Mouse (Mus musculus): Measurements from ENCODE around the gene Fam198a.

GRCm38 (mm10) chr9:121907356-121908070 lies 43.3 kb upstream of the Fam198a start:
- no peak for TF ChIP-seq GATA1 (IDR thresholded peaks at IDR 0.05; ENCODE audit: borderline replicate concordance, low read length)
- no peak for TF ChIP-seq FLI1 (IDR thresholded peaks at IDR 0.05; ENCODE audit: low read length)
